Mouse (Mus musculus) kidney, postnatal 4 days (tissue): ENCODE measurements around the gene Olfr1410.

Experiments used
- DNase-seq, 2 experiments: peaks; one replicate each; pipeline ENCODE4 v3.0.0; 2021; ENCODE audit warnings: mixed read lengths in 2 of 2

The Olfr1410 gene

DNA sequence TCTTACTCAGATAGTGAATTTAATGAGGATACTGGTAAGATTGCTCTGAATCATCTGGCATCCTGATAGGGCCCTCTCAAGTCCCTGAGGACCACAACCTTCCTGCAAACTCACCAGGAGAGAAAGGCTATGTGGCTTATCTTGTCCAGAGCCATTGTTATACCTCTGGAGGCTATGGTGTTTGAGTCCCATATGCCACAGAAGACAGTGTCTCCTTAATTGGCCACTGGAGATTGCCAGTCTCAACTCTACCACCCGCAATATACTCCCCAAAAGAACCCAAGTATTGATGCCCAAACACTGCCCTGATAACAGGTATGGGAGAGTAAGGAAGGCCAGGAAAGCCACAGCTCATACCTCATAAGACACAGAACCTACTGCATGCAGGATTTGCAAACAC lies at the start of gene Olfr1410:
Olfr1410 (plus strand) TSS at position 301 of the 400 bp plus-strand sequence.
- no peak for DNase-seq

DNA sequence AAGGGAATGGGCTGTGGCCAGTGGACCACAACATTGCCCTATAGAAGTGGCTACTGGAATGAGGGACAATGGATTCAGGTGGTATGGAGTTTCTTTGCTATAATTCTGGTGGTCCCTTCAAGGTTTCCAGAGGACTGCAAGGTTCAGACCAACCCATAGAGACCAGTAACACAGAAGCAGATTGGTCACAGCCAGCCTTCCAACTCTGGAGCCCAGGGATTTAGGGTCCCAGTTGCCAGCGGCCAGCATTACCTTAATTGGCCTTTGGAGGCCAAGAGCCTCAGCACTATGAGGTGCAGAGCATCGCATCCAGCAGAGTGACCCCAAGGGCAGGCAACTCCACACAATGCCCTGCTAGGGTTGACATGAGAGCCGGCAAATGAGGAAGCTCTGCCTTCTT lies 34.6 kb upstream of the Olfr1410 start, which contains the start of gene Olfr1413:
Olfr1413 (plus strand) TSS at position 301 of the 400 bp plus-strand sequence.
- no peak for DNase-seq

DNA sequence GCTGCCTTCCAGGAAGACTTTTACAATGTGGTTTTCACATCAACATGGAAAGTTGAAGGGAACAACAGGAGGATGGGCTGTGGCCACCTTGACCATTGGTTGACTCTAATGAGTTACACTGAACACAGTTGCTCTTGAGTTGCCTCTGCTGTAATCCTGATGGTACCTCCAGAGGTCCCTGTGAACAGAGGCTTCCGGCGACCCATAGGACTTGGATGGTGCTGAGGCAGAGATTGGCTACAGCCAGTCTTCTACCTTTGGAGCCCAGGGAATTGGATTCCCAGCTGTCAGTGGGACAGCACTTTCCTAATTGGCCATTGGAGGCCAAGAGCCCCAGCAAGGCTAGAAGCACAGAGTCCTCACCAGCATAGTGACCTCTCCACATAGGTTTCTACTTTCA lies 20.1 kb upstream of the Olfr1410 start, which contains the start of gene Olfr1412:
Olfr1412 (plus strand) TSS at position 301 of the 400 bp plus-strand sequence.
- no peak for DNase-seq

DNA sequence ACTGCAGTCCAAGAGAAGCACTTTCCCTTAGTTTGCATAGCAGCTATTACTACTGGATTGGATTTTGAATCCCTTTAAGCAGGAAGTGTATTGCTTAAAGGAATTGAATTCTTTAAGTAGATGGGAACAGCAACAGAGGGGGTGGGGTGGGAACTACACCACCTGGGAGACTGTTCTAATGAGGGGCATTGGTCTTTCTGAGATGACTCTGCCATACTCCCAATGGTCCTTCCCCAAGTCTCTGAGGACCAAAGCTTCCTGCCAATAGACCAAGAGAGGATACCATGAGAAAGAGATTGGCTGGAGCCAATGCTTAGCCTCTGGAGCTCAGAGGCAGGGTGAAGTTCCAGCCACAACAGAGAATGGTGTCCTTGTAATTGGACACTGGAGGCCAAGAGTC lies 11.5 kb upstream of the Olfr1410 start, which contains the start of gene Olfr1411:
Olfr1411 (plus strand) TSS at position 301 of the 400 bp plus-strand sequence.
- no peak for DNase-seq

DNA sequence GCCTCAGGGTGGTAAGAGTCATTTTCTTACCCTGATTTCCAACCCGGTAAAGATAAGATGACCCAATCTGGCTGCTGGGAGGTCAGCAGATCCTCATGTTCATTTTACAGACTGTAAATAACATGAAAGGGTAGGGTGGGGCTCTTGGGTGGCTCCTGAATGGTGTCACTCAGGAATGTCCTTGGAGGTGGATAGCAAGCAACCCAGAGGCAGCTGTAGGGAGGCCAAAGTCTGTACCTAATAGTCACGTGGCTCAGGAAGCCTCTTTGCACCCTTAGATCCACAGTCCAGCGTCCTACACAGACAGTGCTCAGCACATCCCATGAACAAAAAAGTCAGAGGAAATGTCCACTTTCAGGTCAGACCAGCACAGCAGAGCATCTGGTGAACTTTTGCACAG lies 9.6 kb upstream of the Olfr1410 start:
- DNase-seq, result no peak

DNA sequence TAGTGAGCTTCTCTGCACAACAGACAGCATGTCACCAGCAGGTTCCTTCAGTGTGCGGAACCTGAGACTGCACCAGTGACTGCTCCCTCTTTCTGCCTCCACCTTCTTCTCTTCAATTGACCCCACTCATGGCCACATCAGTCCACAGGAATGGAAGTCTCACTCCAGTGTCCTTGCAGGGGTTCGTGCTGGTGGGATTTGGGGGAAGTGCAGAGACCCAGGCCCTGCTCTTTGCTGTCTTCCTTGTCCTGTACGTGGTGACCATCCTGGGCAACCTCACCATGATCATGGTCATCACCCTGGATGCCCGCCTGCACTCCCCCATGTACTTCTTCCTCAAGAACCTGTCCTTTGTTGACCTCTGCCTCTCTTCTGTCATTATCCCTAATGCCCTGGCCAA lies 2.1 kb downstream of the Olfr1410 start:
- no peak for DNase-seq

DNA sequence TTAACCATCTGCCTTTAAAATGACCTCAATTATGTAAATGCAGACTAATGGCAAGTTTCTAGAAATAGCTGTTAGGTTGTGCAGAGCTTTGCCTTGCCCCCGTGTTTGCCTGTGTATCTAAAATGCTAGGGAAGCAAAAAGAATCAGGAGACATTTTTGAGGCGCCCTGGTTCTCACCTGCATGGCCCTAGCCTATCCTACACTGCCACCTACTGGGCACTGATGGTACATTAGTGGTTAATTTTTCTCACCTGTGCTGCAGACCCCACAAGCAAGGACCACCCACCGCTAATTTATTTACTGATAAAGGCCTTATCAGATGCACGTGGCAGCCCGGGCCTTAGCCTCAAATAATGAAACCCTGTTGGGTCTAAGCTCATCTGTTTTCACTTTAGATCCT lies 5.4 kb downstream of the Olfr1410 start:
- peak; percentile 60 to 67 for DNase-seq

DNA sequence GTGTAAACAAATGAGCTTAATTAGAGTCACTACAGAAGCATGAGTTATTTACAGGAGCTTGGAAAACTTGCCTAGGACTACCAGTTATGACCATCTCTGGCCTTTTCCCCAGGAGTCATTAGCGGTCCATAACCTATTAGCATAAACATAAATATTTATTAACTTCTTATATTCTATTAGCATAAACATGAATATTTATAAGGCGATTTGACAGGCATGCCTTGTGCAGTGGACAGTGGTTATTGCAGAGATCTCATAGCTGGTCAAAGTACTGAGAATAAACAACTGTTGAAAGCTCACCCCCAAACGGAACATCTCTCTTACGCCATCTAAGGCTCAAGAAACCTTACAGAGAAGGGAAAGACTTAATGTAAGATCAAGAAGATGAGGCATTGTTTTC lies 7.6 kb downstream of the Olfr1410 start:
- no peak for DNase-seq

DNA sequence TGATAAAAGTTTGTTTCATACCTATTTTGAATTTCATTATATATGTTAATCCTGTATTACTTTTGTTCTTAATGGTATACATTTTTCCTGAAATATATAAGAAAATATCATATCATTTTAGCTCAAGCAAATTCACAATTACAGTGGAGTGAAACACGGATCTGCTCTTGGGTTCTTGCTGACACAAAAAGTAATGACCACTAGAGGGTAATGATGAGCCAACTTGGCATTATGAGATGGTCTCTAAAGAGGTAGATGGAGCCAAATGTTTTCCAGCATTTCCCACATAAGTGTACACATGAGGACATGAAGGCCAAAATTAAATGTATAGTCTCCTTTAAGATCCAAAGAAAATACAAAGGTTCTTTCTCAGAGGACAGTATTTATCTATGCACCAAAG lies 8.9 kb downstream of the Olfr1410 start:
- no peak for DNase-seq

DNA sequence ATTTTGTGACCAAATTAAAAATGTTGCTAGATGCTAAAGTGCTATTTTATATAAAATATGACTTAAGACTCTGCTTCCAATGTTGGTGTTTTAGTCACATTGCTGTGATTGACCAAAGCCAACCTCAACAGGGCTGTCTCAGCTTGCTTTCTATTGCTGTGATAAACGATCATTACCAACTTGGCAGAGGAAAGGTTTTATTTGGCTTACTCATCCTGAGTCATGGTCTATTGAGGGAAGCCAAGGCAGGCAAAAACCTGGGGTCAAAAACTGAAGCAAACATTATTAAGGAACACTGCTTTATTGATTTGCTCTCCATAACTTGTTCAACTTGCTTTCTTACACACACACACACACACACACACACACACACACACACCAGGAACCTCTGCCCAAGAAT lies 10.5 kb downstream of the Olfr1410 start:
- DNase-seq, result no peak

DNA sequence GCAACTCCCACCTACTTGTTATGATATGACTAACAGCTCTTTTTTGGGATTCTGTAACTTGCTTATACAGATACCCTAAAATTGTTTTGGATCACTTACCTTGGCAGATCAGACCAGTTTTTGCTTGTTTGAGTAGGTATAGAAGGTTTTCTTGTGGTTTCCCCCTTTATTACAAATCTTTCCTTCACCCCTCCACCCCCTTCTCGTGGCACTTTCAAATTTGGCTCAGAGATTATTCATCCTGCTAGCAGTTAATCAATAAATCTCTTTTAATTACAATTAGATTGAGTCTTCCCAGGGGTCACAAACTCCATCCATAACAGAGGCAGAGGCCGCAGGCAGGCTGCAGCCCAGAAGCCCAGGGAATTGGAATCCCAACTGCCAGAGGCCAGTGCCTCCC lies 11.9 kb downstream of the Olfr1410 start, which contains the start of gene Olfr12:
Olfr12 (plus strand) TSS at position 301 of the 400 bp plus-strand sequence.
- DNase-seq, result no peak

DNA sequence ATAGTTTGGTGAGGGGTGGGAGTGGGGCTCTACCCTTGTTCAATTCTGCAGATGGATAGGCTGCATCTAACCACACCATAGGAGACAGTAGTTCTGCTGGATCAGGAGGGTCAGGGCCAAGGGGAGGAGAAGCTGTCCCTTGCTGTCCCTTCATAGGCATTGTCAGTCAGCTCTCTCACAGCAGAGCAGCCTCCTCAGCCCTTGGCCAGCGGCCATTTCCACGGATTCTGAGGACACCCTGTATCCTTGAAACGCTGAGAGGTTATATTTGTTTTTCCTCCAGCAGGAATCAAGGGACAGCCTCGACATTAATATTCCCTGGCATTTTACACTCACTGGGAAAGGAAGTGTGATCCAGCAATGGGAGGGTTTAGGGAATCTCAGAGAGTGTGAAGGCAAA lies 12.8 kb downstream of the Olfr1410 start:
- DNase-seq, result peak; percentile 15 to 27

DNA sequence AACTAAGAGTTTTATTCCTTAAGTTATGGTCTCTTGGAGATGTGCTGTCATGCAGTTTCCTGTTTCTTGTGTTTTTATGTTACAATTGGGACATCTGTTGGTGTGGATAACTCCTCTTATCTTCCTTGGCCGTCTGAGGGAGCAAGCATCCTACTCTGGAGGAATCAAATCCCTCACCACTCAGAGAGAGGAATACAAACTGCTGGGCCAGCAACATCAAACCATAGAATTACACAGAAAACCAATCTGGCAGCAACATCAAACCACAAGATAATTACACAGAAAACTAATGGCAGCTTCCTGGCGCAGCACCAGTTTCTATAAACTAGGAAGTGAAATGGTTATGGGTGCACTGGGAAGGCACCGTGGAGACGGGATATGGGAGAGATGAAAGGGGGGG lies 22.6 kb downstream of the Olfr1410 start:
- DNase-seq, result peak; percentile 32 to 52

DNA sequence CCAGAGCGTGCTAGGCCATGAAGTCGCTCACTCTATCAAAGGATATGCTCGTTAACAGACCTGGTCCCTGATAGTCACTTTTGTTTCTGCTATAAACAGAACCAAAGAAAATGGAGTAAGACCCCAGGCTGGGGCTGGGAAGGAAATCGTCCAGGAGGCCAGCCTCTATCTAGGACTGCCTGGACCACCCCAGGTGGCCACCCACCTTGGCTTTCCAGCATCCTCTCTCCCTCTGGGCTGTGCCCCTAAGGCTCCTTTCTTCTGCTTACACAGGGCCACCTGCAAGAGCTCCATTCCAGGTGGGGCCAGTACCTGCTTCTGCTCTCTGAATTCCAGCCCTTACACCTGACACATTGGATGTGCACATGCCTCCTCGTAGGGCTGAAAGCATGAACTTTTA lies 26.6 kb downstream of the Olfr1410 start:
- DNase-seq, result no peak

DNA sequence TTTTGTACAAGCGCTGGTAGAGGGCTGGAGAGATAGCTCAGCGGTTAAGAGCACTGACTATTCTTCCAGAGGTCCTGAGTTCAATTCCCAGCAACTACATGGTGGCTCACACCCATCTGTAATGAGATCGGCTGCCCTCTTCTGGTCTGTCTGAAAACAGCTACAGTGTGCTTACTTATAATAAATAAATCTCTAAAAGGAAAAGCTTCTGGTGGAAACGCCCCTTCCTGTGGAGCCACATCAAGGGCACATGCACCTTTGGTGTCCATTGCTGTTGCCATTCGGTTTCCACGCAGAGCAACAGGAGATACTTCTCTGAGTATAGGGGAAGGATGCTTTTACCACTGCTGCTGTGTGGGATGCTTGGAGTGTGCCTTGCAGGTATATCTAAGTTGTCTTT lies 27.4 kb downstream of the Olfr1410 start:
- DNase-seq, result no peak

DNA sequence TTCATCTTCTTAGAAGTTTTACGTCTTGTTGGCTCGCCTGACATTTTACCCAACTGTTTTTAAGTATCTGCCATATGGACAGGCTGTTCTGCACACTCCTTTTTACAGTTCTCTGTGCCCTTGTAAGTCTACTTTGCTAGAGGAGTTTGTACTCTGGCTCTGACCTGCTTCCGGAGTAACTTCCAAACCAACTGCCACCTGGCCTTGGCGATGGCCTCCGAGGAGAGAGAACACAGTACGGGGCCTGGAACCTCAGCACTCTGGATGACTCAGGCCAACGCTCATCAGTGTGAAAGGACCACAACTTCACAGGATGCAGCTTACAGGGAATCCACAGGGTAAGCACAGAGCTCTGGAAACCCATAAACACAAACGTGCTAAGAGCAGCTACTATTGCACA lies 28.1 kb downstream of the Olfr1410 start:
- no peak for DNase-seq

DNA sequence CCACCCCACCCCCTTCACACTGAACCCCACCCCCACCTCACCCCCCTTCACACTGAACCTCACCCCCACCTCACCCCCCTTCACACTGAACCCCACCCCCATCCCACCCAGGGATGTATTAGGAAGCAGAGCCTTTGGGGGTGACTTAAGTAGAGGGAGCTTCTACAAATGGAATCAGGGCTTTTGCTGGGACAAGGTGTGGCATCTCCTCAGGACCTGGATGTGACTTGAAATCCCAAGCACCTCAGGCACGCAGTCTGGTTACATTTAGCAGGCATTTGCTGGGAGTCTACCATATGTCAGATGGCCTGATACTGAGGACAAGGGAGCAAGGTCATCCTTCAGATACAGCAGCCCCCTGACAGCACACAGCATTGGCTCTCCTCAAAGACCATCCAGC lies 29.0 kb downstream of the Olfr1410 start:
- DNase-seq, result no peak

DNA sequence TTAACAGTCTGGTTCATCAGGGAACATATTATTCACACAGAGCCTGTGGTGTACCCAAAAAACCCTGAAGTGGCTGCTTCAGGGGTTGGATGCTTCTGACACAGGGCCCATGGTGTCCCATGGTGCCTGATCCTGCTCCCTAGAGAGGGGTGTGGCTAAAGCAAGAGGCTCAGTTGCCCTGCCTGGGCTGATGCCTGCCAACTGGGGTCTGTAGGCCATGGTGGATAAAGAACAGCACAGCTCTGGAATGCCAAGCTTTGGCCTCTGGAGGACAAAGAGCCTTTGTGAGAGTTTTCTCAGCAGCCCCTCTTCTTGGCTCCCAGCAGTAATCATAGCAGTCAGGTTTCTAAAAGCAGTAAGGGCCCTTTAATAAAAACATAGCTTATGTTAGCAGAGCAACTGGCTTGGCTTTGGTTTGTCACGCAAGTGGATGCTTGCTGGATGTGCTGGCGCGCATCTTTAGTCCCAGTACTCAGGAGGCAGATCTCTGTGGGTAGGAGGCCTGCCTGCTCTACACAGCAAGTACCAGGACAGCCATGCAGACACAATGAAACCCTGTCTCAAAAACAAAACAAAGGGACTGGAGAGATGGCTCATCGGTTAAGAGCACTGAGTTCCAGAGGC lies 29.5 kb downstream of the Olfr1410 start:
- no peak for DNase-seq

DNA sequence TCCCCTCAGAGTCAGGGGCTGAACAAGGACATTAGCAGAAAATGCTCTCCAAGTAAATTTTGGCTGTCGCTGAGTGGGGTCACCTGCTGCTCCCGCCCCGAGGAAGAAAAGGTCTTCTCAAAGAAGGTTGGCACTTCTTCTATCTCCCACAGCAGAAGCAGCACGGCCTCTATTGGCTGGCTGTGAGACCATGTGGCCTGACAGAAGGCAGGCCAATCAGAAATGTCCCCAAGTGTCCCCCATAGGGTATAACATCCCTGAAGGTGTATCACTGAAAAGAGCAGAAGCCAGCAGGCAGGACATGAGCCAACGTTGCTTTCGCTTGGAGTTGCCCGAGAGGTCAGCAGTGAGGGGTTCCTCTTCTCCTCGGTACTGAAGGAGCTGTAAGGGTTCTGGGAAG lies 30.4 kb downstream of the Olfr1410 start:
- no peak for DNase-seq

DNA sequence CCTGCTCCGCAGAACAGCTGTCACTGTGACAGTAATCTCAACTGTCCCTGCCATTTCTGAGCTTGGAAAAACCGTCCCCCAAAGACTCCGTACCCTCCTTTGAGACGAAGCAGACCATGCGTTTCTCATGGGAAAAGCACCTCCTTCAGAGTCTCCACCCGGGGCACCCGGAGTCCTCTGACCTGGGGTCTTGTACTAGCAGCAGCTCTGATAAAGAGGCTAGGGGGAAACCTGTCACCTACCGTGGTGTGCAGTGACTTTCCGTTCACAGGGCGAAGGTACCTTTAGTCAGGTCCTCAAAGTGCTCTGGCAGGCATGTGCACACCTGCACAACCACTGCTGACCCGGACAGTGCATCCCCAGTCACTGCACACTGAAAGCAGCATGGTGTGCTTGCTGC lies 31.1 kb downstream of the Olfr1410 start:
- DNase-seq, result no peak

DNA sequence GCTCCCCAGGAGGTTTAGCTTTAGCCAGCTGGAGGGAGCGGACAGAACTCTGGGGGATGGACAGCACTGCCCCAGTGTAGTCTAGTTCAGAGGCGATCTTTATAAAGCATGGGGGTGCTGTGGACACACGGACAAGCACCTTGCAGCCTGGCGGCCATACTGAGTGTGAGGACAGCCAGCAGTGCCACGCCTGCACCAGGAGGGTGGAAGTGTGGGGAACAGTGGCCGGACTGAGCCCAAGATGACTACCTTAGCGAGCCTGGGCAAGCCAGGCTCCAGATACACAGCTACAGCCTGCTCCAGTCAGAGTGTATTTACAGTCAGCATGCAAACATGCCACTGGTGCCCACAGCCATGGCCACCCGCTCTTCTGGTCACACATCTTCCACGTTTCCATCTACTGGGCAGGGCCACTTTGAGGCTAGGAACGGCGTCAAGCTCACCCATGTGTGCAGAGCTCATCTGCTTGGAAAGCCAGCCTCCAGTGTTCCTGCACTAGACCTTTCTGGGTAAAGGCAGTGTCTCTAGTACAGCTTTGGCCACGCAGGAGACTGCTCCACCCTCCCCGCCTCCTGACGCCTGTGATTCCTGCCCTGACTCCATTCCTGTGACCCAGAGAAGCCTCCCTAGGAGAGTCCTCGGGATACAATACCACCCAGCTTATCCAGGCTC lies 32.1 kb downstream of the Olfr1410 start:
- DNase-seq, result no peak

DNA sequence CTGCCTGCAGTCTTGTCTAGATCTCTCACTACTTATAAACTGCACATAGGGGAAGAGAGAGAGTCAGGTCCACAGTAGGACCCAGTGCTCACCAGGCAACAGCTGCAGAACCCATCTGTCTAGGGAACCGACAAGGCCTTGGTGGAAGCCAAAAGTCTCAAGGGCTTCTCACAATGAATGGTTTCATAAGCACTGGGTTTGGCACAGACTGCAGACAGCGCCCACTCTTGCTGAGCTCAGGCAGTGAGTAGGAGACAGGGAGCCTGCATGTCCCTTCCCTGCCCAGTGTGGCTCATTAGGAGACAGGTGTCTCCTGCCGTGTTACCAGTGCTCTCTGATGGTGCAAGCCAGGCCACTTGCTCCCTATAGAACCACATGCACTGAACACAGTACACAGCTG lies 32.6 kb downstream of the Olfr1410 start:
- no peak for DNase-seq

DNA sequence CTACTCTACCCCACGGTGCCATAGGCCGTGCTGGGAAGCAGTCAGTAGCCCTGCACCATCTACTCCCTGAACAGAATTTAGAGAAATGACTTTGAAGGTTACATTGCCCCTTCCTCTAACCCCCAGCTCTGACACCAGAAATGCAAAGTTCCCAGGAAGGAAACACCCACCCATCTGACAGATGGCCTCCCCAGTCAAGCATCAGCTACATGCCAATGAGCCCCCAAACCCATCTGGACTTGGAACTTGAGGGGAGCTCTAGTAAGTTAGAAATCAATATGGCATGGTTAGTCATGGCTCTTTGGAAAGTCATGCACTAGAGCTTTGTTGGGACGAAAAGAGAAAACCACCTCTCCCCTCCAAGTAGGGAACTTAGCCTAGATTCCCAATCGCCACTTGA lies 33.2 kb downstream of the Olfr1410 start:
- no peak for DNase-seq

DNA sequence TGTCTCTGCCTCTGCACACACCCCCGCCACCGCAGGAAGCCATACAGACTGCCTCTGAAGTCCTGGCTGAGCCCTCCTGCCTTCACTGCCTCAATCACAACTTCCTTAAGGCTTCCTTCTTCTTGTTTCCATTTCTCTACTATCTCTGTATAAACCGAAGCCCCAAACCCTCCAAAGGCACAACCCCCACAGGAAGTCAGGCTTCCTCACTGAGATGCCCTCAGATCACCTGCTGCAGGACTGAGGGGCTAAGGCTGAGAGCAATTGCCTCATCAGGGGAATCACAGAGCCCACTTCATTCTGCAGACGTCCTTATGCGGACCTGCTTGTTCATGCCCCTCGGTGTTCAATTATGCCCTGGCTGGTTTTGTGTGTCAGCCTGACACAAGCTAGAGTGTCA lies 34.8 kb downstream of the Olfr1410 start:
- DNase-seq, result no peak
